Mouse (Mus musculus) heart, embryonic 15.5 days (tissue): ENCODE results near the gene Hipk1. TPM values are rescaled to one million over a fixed set of nuclear protein-coding genes. Genes with fewer than 3 reads are reported as not detected.

Source experiments
- ATAC-seq: fragments of 200-750 bp; cut with Nextera tagmentation; replicated peaks from 2 replicates; pipeline ENCODE4 v1.8.0; 2017; ENCODE audit warnings: low read depth, moderate TSS enrichment; ENCODE audit not compliant: insufficient number of reproducible peaks, insufficient read depth, low FRiP score
- H3K27ac ChIP-seq: fragments of 300-500 bp; sonication (generic); 2 replicates; pipeline ENCODE4 v1.5.1; 2015; ENCODE audit warnings: mild to moderate bottlenecking, inconsistent platforms
- H3K27me3 ChIP-seq: fragments of 300-500 bp; sonication (generic); 2 replicates; pipeline ENCODE4 v1.6.1; 2015; ENCODE audit warnings: inconsistent platforms
- H3K36me3 ChIP-seq: fragments of 300-500 bp; sonication (generic); 2 replicates; pipeline ENCODE4 v1.6.1; 2015; ENCODE audit warnings: mild to moderate bottlenecking, inconsistent platforms
- H3K4me1 ChIP-seq: fragments of 300-500 bp; sonication (generic); replicated peaks from 2 replicates; pipeline ENCODE4 v1.6.1; 2015; ENCODE audit warnings: inconsistent platforms
- H3K4me2 ChIP-seq: fragments of 300-500 bp; sonication (generic); 2 replicates; pipeline ENCODE4 v1.6.1; 2015; ENCODE audit warnings: inconsistent platforms, mild to moderate bottlenecking, moderate library complexity
- H3K4me3 ChIP-seq: fragments of 300-500 bp; sonication (generic); 2 replicates; pipeline ENCODE4 v1.5.1; 2015; ENCODE audit warnings: mild to moderate bottlenecking, inconsistent platforms
- H3K9ac ChIP-seq: fragments of 300-500 bp; sonication (generic); 2 replicates; pipeline ENCODE4 v1.6.1; 2015; ENCODE audit warnings: mild to moderate bottlenecking, inconsistent platforms
- H3K9me3 ChIP-seq: fragments of 300-500 bp; sonication (generic); replicated peaks from 2 replicates; pipeline ENCODE4 v1.6.1; 2016; ENCODE audit warnings: inconsistent platforms
- WGBS: fragments of 180-500 bp; shearing (Covaris S2); methylation state at CpG from one replicate; pipeline ENCODE4 v1.1.7; 2015; ENCODE audit warnings: mixed read lengths; 5-methylcytosine and 5-hydroxymethylcytosine counted together
- polyA plus RNA-seq: library from polyadenylated mRNA; unstranded; fragments of >200 nt; fragmentation: Nextera tagmentation; extraction: Ambion mirVana; gene quantifications from 2 replicates; pipeline ENCODE4 v1.2.1, GENCODE M21; 2015

Gene Hipk1
- polyA plus RNA-seq, 1 experiment from 2014 or later, result 8.9 TPM

DNA sequence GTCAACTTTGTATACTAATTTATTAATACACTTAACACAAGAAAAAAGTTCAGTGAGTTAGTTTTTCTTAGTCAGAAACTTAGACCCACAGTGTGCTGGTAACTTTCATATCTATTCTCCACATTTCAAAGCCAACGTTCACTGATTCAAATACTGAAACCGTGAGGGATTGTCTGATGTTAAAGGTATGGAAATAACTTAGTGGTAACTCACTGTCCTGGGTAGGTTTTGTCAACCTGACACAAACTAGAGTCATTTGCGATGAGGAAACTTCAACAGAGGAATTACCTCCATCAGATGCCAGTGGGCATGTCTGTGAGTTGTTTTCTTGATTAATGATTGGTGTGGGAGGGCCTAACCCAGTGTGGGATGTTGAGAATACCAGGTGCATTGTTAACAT lies 37.7 kb upstream of the Hipk1 start:
- Histone ChIP-seq H3K4me2 (no peak overlapping the region), H3K4me3 (no peak overlapping the region), H3K27ac (no peak overlapping the region), H3K4me1 (peaks cover 10% of the 10 kb centered on the region), H3K9me3 (no peaks in the 10 kb centered on the region), H3K9ac (no peak overlapping the region), H3K27me3 (no peaks in the 10 kb centered on the region), H3K36me3 (no peaks in the 10 kb centered on the region)
- 80% methylated on average over 3 of the region's 3 CpGs for WGBS
- no peak for ATAC-seq

DNA sequence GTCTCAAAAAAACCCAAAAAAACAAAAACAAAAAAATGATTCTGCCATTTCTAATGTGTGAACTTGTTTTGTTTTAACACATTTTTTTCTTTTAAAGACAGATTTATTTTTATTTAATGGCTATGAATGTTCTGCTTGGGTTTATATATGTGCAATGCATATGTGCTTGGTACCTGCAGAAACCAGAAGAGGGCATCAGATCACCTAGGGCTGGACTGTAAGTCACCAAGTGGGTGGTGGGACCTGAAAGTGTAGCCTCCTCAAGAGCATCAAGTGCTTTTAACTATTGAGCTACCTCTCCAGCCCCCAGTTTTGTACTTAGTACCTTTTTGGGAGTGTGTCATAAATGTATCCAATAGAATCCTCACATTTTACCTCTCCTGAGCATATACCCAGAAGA lies 36.2 kb upstream of the Hipk1 start:
- Histone ChIP-seq H3K9me3 (no peaks in the 10 kb centered on the region), H3K4me2 (no peak overlapping the region), H3K9ac (no peak overlapping the region), H3K4me3 (no peak overlapping the region), H3K36me3 (peaks cover 4% of the 10 kb centered on the region; the same call in 1 of the 2 replicates), H3K27me3 (no peaks in the 10 kb centered on the region), H3K4me1 (peaks cover 8% of the 10 kb centered on the region), H3K27ac (no peak overlapping the region)
- ATAC-seq, result no peak

DNA sequence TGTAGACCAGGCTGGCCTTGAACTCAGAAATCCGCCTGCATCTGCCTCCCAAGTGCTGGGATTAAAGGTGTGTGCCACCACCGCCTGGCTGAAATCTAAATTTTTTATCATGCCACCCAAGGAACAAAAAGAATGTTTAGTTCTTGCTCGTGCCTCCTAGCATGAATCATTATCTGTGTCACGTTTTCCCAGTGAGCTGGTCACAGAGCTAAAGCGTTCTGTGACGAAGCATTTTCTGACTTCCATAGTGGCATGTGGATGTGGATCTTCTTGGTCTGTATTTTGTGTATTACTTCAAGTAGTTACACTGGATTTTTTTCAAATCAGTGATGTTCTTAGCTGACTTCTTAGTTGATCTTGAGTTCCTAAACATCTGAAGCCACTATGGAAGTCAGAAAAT lies 19.6 kb upstream of the Hipk1 start:
- Histone ChIP-seq H3K4me2 (no peak overlapping the region), H3K4me3 (no peak overlapping the region), H3K27me3 (no peaks in the 10 kb centered on the region), H3K9ac (no peak overlapping the region), H3K4me1 (peaks cover 18% of the 10 kb centered on the region), H3K9me3 (no peaks in the 10 kb centered on the region), H3K36me3 (peaks cover 26% of the 10 kb centered on the region), H3K27ac (no peak overlapping the region)
- ATAC-seq, result no peak
- 84% methylated on average over 6 of the region's 6 CpGs for WGBS

DNA sequence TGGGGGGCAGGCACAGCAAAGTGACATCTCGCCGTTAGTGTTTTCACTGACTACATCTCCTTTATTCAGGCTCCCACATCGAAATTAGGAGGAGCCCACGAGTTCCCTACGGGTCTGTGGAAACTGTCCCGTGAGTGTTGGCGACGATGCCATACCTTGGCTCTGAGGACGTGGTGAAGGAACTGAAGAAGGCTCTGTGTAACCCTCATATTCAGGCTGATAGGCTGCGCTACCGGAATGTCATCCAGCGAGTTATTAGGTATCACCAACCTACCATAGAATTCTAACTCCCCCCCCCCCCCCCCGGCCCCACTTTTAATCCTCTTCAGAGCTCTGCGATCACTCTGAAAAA lies 18.4 kb upstream of the Hipk1 start:
- Histone ChIP-seq H3K9ac (peak overlapping the region; percentile 84), H3K27ac (peak overlapping the region; percentile 94), H3K4me3 (peak overlapping the region; percentile 84), H3K9me3 (no peaks in the 10 kb centered on the region), H3K36me3 (peaks cover 21% of the 10 kb centered on the region), H3K27me3 (no peaks in the 10 kb centered on the region), H3K4me1 (peaks cover 18% of the 10 kb centered on the region), H3K4me2 (peak overlapping the region; percentile 71)
- peak; percentile 28 for ATAC-seq
- WGBS, result under 1% methylated on average over 14 of the region's 14 CpGs

DNA sequence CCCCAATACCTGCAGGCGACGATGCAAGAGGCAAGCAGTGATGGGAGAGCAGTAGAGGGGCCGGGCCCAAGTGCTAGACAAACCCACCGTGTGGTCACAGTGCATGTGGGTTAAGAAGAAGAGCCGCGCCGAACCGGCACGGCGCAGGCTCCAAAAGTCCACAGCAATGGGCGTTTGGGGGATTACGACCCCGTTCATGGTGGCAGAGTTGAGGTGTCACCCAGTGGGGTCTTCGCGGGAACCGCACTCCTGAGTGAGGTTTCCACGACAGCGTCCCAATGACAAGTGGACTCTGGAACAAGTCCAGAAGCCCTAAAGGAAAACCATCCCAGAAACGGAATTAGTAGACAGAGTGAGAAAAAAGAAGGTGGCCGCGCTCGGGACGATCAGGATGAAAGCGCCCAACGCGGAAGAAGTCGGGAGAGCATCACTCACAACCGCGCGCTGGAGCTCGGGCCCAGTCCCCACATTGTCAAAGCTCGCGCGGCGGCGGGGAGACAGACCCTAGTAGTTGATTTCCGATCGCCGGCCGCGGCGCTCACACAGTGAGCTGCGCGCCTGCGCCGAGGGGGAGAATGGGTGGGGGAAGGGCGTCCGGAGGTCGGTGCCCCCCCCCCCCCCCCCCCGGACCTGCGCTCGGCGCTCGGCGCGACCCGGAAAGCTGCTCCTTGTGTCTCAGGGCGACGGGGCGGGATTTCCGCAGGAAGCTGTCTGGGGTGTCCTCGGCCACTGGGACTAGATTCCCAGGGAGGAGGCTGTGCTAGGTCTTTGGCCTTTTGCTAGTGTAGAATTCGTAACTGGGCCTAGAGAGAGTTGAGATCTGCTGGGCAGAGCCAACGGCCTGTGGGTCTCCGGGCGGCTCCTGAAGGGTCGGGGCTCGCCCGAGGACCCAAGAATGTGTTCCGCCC lies 17.8 kb upstream of the Hipk1 start, which contains the start of the genes Dclre1b, Ap4b1 and Gm43064:
Gene Dclre1b (minus strand): TSS at position 554 of the 908 bp plus-strand sequence.
Gene Ap4b1 (plus strand): TSS at position 630 of the 908 bp plus-strand sequence.
Gene Gm43064 (plus strand): TSS at position 683 of the 908 bp plus-strand sequence.
- Histone ChIP-seq H3K9me3 (no peaks in the 10 kb centered on the region), H3K9ac (peak within 1 kb of the TSS; percentile 84), H3K36me3 (peaks cover 21% of the 10 kb centered on the region), H3K27ac (peak within 1 kb of the TSS; percentile 94), H3K27me3 (no peaks in the 10 kb centered on the region), H3K4me2 (peak within 1 kb of the TSS; percentile 83), H3K4me3 (peak within 1 kb of the TSS; percentile 84), H3K4me1 (peaks cover 18% of the 10 kb centered on the region)
- WGBS, result under 1% methylated on average over 65 of the region's 70 CpGs
- ATAC-seq, result peak; percentile 94

DNA sequence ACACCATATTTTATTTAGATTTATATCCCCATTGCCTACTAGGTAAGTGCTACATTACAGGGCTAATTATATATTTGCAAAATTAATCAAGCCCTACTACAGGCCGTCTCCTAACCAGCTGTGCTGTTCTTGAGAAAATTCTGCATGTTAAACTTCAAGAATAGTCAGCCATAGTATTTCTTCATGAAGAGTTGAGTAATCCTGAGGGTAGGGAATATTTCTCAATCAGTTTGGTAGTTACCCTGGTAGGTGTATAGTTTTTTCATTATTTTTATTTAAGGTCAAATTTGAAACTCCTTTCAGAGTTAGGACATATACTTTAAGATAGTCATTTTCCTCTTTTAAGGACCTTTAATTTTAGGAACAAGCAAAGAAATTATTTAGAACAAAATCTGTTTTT lies 14.3 kb upstream of the Hipk1 start:
- ATAC-seq, result no peak
- Histone ChIP-seq H3K4me3 (no peak overlapping the region), H3K36me3 (peaks cover 21% of the 10 kb centered on the region), H3K4me2 (no peak overlapping the region), H3K9ac (no peak overlapping the region), H3K4me1 (peaks cover 33% of the 10 kb centered on the region), H3K9me3 (no peaks in the 10 kb centered on the region), H3K27ac (no peak overlapping the region), H3K27me3 (no peaks in the 10 kb centered on the region)
- WGBS, result 89% methylated on average over 1 of the region's 1 CpGs

DNA sequence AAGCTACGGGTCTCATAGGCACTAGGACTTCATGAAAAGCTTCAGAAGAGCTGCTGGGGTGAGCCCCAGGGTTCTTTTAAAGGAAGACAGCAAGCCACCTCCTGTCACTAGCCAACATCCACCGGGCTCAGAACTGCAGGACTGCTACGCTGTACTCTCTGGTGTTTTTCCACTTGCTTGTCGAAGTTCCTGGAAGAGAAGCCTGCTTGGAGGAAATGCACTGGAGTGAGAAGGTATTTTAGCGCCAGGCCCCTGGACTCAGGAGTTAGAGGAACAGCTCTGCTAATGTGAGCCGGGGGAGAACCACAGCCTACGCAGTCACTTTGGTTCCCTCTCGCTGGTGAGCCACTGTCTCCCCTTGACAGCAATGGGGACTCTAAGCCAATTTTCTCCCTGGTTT lies 11.5 kb upstream of the Hipk1 start:
- H3K27ac ChIP-seq, result peak overlapping the region; percentile 72
- H3K9ac ChIP-seq, result no peak overlapping the region
- WGBS, result 70% methylated on average over 8 of the region's 8 CpGs
- no peaks in the 10 kb centered on the region for H3K9me3 ChIP-seq
- H3K4me2 ChIP-seq, result no peak overlapping the region
- H3K4me3 ChIP-seq, result no peak overlapping the region
- H3K4me1 ChIP-seq, result peaks cover 18% of the 10 kb centered on the region
- H3K27me3 ChIP-seq, result no peaks in the 10 kb centered on the region
- peaks cover 21% of the 10 kb centered on the region for H3K36me3 ChIP-seq
- no peak for ATAC-seq

DNA sequence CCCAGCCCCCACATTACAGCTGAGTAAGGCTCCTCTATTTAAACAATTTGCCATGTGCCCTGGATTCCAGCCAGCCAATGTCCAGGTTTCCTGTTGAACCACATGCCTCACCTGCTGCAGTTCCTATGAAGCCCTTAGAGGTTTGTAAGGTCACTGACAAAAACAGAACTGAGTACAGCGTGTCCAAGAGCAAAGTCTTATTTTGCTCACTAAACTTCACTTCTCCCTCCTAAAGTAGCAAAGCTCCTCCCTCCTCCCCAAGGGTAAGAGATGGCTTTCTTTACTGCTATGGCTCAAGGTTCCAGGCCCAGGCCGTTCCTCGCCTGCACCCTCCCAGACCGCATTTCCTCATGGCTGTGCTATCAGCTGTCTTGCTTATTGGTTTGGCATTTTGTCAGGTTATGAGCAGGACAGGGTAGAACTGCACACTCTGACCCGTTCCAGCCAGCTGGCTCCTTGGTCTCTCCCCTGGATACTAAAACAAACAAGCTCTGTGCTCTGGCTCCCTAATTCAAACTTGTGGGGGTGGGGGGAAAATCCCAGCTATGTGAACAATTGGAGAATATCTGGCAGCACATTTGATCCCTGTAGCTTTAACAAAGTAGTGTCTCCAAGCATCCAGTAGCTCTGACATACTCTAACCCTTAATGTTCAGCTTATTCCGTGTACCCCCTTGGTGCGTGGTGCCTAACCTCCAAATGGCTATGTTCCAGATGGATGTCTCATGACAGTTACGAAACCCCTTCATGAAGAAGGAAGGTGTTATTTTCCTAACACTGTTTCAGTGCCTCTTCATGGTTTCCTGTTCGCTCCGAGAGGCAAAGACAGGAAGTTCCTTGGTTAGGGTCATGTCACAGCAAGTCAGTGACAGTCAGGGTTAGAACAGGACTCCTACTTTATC lies 10.5 kb upstream of the Hipk1 start:
- ATAC-seq, result peak; percentile 95
- Histone ChIP-seq H3K36me3 (peaks cover 20% of the 10 kb centered on the region), H3K4me1 (peaks cover 15% of the 10 kb centered on the region), H3K9ac (no peak overlapping the region; the same call in 1 of the 2 replicates), H3K4me2 (peak overlapping the region; percentile 40), H3K4me3 (no peak overlapping the region), H3K27me3 (no peaks in the 10 kb centered on the region), H3K27ac (peak overlapping the region; percentile 88), H3K9me3 (no peaks in the 10 kb centered on the region)
- 39% methylated on average over 10 of the region's 10 CpGs for WGBS

DNA sequence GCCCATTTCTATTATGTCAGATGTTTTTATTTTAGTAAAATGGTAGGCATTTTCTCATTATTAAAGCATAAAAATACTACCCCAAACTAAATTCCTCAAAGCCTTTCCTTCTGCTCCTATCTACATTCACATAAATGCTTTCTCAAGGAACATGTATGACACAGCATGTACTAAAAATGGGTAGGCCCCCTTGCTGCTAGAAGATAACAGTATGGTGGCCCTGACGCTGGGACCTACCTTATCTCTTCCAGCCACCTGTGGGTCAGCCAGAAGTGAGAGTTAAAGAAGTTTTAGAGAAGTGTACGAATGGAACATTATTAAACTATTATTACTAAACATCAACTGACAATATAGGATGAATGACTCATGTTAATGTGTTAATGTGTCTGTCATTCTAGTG lies 8.1 kb upstream of the Hipk1 start:
- no peak overlapping the region for H3K27ac ChIP-seq
- H3K4me1 ChIP-seq, result peaks cover 15% of the 10 kb centered on the region
- H3K4me2 ChIP-seq, result no peak overlapping the region
- no peak for ATAC-seq
- H3K27me3 ChIP-seq, result no peaks in the 10 kb centered on the region
- no peak overlapping the region for H3K4me3 ChIP-seq
- no peaks in the 10 kb centered on the region for H3K9me3 ChIP-seq
- H3K9ac ChIP-seq, result no peak overlapping the region
- WGBS, result 50% methylated on average over 2 of the region's 2 CpGs
- H3K36me3 ChIP-seq, result peaks cover 10% of the 10 kb centered on the region

DNA sequence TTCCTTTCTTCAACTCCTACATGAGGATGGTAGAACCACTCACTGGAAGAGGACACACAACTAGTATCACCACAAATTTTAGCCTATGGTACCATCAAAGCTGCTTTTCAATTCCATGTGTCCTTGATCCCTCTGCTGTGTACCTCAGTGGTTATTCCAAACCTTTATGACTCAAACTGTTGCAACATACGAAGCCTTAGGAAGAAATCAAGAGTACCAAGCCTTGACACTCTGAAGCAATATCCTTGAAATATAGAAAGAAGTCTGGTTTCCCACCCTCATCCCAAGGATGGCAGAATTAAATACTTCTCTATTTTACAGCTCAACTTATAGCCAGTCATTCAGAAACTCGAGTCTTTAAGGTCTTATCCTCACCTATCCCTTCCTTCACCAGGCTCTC lies 5.0 kb upstream of the Hipk1 start:
- Histone ChIP-seq H3K4me1 (peaks cover 8% of the 10 kb centered on the region), H3K27me3 (no peaks in the 10 kb centered on the region), H3K4me3 (no peak overlapping the region), H3K4me2 (no peak overlapping the region), H3K9ac (no peak overlapping the region), H3K27ac (no peak overlapping the region), H3K9me3 (no peaks in the 10 kb centered on the region), H3K36me3 (no peaks in the 10 kb centered on the region)
- WGBS, result 61% methylated on average over 2 of the region's 2 CpGs
- no peak for ATAC-seq

DNA sequence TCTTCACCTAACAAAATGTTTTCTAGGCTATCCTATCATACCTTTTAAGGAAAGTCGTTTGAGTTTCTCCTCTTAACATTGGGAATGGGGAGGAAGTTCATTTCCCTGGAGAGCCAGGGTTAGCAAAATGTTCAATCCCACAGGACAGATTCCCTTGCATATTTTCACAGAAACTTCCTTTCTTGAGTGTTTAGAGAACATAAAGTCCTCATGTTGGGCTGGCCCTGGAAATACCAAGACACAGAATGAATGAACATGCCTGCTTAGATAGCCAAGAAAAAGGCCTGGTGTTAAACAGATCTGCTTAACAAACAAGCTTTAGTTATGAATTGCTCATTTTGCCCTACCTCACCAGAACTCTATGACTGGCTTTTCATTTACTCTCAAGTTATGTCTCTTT lies 1.2 kb upstream of the Hipk1 start:
- Histone ChIP-seq H3K27ac (no peak overlapping the region), H3K4me3 (no peak overlapping the region), H3K36me3 (no peaks in the 10 kb centered on the region), H3K4me1 (peaks cover 22% of the 10 kb centered on the region), H3K27me3 (no peaks in the 10 kb centered on the region), H3K9ac (no peak overlapping the region), H3K9me3 (no peaks in the 10 kb centered on the region), H3K4me2 (no peak overlapping the region)
- ATAC-seq, result no peak
- 63% methylated on average over 1 of the region's 1 CpGs for WGBS
